Mouse (Mus musculus): Measurements from ENCODE around the gene Grm2. TPM values are rescaled to one million over a fixed set of nuclear protein-coding genes. Genes with fewer than 3 reads are reported as not detected.
"Not testable (repeated sequence)": the region's sequence is repeated elsewhere in the genome, so short reads cannot be mapped to it uniquely, and the experiment has no call there.

Gene Grm2
- polyA plus RNA-seq, 1 experiment = not detected

- Histone ChIP-seq H3K4me3 (ENCODE audit: insufficient read depth, low read length) (no peak overlapping the region), H3K27ac (ENCODE audit: insufficient read depth, low read length) (no peak overlapping the region), H3K4me1 (ENCODE audit: control insufficient read depth, insufficient read depth, low read length) (no peaks in the 10 kb centered on the region)
- TF ChIP-seq POLR2A (IDR thresholded peaks at IDR 0.05; ENCODE audit: low read depth, low read length) = no peak
- TF ChIP-seq CTCF (IDR thresholded peaks at IDR 0.05; ENCODE audit: borderline replicate concordance, insufficient read depth, low read length) = no peak
These were observed 23.7 kb downstream of the Grm2 start for GRCm38 (mm10) chr9:106632185-106632584.

DNA sequence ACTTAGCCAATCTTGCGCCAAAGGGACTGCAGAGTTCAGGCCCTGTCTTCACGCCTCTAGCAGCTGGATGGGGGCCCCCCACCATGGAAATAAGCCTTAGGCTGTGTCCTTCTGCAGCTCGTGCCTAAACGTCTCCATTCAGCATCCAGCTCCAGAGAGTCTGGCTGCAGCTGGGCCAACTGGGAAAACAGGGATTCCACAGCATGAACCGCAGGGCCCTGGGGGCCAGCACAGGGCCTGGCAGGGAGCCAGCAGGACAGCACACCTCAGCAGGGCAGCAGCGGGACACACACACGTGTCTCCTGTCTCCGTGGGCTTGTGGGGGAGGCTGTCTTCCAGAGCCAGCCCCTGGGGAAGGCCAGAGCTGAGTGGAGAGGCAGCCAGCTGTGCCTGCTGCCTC, 28.1 kb downstream of the Grm2 start:
- H3K4me1 ChIP-seq (ENCODE audit: control insufficient read depth, insufficient read depth, low read length); H3K4me3 ChIP-seq (ENCODE audit: insufficient read depth, low read length); H3K27ac ChIP-seq (ENCODE audit: insufficient read depth, low read length): not testable (repeated sequence)

DNA sequence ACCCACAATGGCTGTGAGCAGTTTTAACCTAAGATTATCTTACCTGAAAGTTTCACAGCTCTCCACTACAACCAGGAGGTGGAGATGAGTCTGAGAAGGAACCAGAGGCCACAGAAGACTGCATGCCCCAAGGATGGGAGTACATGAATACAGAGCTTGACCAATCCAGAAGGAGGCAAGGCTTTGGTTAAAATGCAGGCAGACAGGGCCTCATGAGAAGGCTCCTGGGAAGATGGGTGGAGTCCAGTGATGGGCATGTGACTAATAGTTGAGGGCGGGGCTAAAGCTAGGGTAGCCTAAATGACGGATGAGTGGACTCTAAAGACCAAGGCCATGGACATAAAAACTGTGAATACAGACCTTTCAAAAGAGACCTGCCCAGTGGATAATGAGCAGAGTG, 29.6 kb downstream of the Grm2 start, which contains the start of gene Iqcf6:
TSS of gene Iqcf6 (plus strand) at position 301 of the 400 bp plus-strand sequence.
- H3K27ac ChIP-seq (ENCODE audit: insufficient read depth, low read length) = no peak within 1 kb of the TSS
- TF ChIP-seq POLR2A (IDR thresholded peaks at IDR 0.05; ENCODE audit: low read depth, low read length) = no peak
- no peak for TF ChIP-seq CTCF (IDR thresholded peaks at IDR 0.05; ENCODE audit: borderline replicate concordance, insufficient read depth, low read length)
- H3K4me1 ChIP-seq (ENCODE audit: control insufficient read depth, insufficient read depth, low read length) = no peaks in the 10 kb centered on the region
- H3K4me3 ChIP-seq (ENCODE audit: insufficient read depth, low read length) = no peak within 1 kb of the TSS

GRCm38 (mm10) chr9:106617496-106617895, 38.4 kb downstream of the Grm2 start:
- Histone ChIP-seq H3K27ac (ENCODE audit: insufficient read depth, low read length) (no peak overlapping the region), H3K4me1 (ENCODE audit: control insufficient read depth, insufficient read depth, low read length) (no peaks in the 10 kb centered on the region), H3K4me3 (ENCODE audit: insufficient read depth, low read length) (no peak overlapping the region)
- TF ChIP-seq CTCF (IDR thresholded peaks at IDR 0.05; ENCODE audit: borderline replicate concordance, insufficient read depth, low read length) = no peak
- TF ChIP-seq POLR2A (IDR thresholded peaks at IDR 0.05; ENCODE audit: low read depth, low read length) = no peak

GRCm38 (mm10) chr9:106616306-106616705, 39.6 kb downstream of the Grm2 start:
- TF ChIP-seq CTCF (IDR thresholded peaks at IDR 0.05; ENCODE audit: borderline replicate concordance, insufficient read depth, low read length) = no peak
- no peak for TF ChIP-seq POLR2A (IDR thresholded peaks at IDR 0.05; ENCODE audit: low read depth, low read length)
- H3K27ac ChIP-seq (ENCODE audit: insufficient read depth, low read length) = no peak overlapping the region
- H3K4me3 ChIP-seq (ENCODE audit: insufficient read depth, low read length) = no peak overlapping the region

GRCm38 (mm10) chr9:106614616-106615015, 41.3 kb downstream of the Grm2 start:
- no peak overlapping the region for H3K4me3 ChIP-seq (ENCODE audit: insufficient read depth, low read length)
- H3K27ac ChIP-seq (ENCODE audit: insufficient read depth, low read length) = no peak overlapping the region
- H3K4me1 ChIP-seq (ENCODE audit: control insufficient read depth, insufficient read depth, low read length) = no peaks in the 10 kb centered on the region
- TF ChIP-seq POLR2A (IDR thresholded peaks at IDR 0.05; ENCODE audit: low read depth, low read length) = no peak
- TF ChIP-seq CTCF (IDR thresholded peaks at IDR 0.05; ENCODE audit: borderline replicate concordance, insufficient read depth, low read length) = no peak

More at GRCm38 (mm10) chr9:106616306-106616705, 39.6 kb downstream of the Grm2 start:
- no peaks in the 10 kb centered on the region for H3K4me1 ChIP-seq (ENCODE audit: control insufficient read depth, insufficient read depth, low read length)

DNA sequence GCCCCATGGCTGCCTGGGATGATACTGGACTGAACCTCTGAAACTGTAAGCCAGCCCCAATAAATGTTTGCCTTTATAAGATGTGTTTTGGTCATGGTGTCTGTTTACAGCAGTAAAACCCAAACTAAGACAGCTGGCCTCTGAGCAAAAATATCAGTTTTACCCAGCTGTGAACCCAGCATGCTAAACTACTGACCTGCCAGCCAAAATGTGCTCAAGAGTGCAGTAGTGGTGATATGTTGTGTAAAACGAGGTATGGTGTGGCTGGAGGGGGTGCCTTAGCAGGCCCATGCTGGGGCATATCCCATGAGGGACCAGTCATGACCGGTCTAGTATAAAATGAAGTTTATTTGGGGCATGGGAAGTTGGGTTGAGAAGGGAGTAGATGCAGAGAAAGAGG, 41.9 kb downstream of the Grm2 start:
- Histone ChIP-seq H3K4me3 (ENCODE audit: insufficient read depth, low read length) (no peak overlapping the region), H3K27ac (ENCODE audit: insufficient read depth, low read length) (no peak overlapping the region), H3K4me1 (ENCODE audit: control insufficient read depth, insufficient read depth, low read length) (no peaks in the 10 kb centered on the region)
- TF ChIP-seq POLR2A (IDR thresholded peaks at IDR 0.05; ENCODE audit: low read depth, low read length) (no peak), CTCF (IDR thresholded peaks at IDR 0.05; ENCODE audit: borderline replicate concordance, insufficient read depth, low read length) (no peak)

DNA sequence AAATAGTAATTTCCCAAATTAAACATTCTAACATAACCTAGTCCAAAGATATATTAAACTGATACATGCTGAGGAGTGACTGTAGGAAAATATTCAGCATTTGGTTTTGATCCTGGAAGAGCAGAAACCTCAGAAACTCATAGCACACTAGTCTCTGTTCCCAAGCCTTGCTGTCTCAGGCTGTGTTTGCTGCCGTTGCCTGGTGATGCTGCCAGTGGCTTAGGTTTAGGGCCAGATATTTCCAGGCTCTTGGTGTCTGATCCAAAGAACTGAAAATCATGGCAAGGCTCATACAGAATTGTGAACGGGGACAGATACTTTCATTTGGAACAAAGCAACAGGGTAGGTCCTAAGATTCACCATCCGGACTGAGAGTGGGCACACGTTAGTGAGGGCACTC, 45.2 kb downstream of the Grm2 start:
- no peak overlapping the region for H3K4me3 ChIP-seq (ENCODE audit: insufficient read depth, low read length)

DNA sequence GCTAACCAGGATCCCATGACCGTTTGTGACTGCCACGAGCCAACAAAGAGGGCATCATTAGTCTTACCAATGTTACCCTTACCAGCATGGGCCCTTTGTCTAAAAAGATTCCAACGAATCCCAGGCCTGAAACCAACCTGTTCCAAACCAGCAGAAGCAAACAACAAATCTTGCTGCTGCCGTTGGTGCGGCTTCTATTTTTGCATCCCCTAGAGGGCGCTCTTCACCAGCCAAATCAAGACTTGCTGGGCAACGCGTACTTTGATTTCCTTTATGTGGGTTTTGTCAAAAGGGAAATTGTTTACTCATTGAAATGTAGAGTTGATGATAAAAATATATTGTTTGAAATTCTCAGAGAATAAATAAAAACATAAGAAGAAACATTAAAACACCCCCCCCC, 55.3 kb downstream of the Grm2 start:
- TF ChIP-seq CTCF (IDR thresholded peaks at IDR 0.05; ENCODE audit: borderline replicate concordance, insufficient read depth, low read length) (0 out of 2 replicates have a peak, but pooled peaks have one; percentile 16), POLR2A (IDR thresholded peaks at IDR 0.05; ENCODE audit: low read depth, low read length) (no peak)
- H3K4me3 ChIP-seq (ENCODE audit: insufficient read depth, low read length) = no peak overlapping the region
- H3K27ac ChIP-seq (ENCODE audit: insufficient read depth, low read length) = no peak overlapping the region
- H3K4me1 ChIP-seq (ENCODE audit: control insufficient read depth, insufficient read depth, low read length) = no peaks in the 10 kb centered on the region

More for the DNA sequence above, 45.2 kb downstream of the Grm2 start:
- no peak overlapping the region for H3K27ac ChIP-seq (ENCODE audit: insufficient read depth, low read length)
- no peaks in the 10 kb centered on the region for H3K4me1 ChIP-seq (ENCODE audit: control insufficient read depth, insufficient read depth, low read length)
- TF ChIP-seq CTCF (IDR thresholded peaks at IDR 0.05; ENCODE audit: borderline replicate concordance, insufficient read depth, low read length) = no peak
- no peak for TF ChIP-seq POLR2A (IDR thresholded peaks at IDR 0.05; ENCODE audit: low read depth, low read length)

- no peak overlapping the region for H3K4me3 ChIP-seq (ENCODE audit: insufficient read depth, low read length)
- H3K27ac ChIP-seq (ENCODE audit: insufficient read depth, low read length) = no peak overlapping the region
- TF ChIP-seq POLR2A (IDR thresholded peaks at IDR 0.05; ENCODE audit: low read depth, low read length) = no peak
- 0 out of 2 replicates have a peak, but pooled peaks have one; percentile 4 for TF ChIP-seq CTCF (IDR thresholded peaks at IDR 0.05; ENCODE audit: borderline replicate concordance, insufficient read depth, low read length)
- no peaks in the 10 kb centered on the region; the same call in 1 of the 2 replicates for H3K4me1 ChIP-seq (ENCODE audit: control insufficient read depth, insufficient read depth, low read length)
These were observed 57.4 kb downstream of the Grm2 start for GRCm38 (mm10) chr9:106598466-106598865.

GRCm38 (mm10) chr9:106595836-106596235, 60.0 kb downstream of the Grm2 start:
- no peak overlapping the region for H3K27ac ChIP-seq (ENCODE audit: insufficient read depth, low read length)
- no peak overlapping the region for H3K4me3 ChIP-seq (ENCODE audit: insufficient read depth, low read length)
- TF ChIP-seq POLR2A (IDR thresholded peaks at IDR 0.05; ENCODE audit: low read depth, low read length) (no peak), CTCF (IDR thresholded peaks at IDR 0.05; ENCODE audit: borderline replicate concordance, insufficient read depth, low read length) (no peak)
- no peaks in the 10 kb centered on the region; the same call in 1 of the 2 replicates for H3K4me1 ChIP-seq (ENCODE audit: control insufficient read depth, insufficient read depth, low read length)

DNA sequence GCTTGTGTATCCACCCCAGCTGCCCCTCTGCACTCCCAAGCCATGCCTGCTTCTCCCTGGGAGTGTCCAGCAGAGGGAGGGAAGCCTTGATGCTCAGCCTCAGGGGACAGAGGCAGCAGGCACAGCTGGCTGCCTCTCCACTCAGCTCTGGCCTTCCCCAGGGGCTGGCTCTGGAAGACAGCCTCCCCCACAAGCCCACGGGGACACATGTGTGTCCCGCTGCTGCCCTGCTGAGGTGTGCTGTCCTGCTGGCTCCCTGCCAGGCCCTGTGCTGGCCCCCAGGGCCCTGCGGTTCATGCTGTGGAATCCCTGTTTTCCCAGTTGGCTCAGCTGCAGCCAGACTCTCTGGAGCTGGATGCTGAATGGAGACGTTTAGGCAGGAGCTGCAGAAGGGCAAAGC, 60.5 kb downstream of the Grm2 start:
- not testable (repeated sequence) for H3K4me1 ChIP-seq (ENCODE audit: control insufficient read depth, insufficient read depth, low read length); H3K4me3 ChIP-seq (ENCODE audit: insufficient read depth, low read length)

More for the DNA sequence above, 60.5 kb downstream of the Grm2 start:
- H3K27ac ChIP-seq (ENCODE audit: insufficient read depth, low read length) = not testable (repeated sequence)
